Mouse (Mus musculus): ENCODE data around the gene Pfkm. TPM values are rescaled to one million over a fixed set of nuclear protein-coding genes. Genes with fewer than 3 reads are reported as not detected.

Gene Pfkm
- polyA plus RNA-seq, 1 experiment from 2014 or later: 66.5 TPM

DNA sequence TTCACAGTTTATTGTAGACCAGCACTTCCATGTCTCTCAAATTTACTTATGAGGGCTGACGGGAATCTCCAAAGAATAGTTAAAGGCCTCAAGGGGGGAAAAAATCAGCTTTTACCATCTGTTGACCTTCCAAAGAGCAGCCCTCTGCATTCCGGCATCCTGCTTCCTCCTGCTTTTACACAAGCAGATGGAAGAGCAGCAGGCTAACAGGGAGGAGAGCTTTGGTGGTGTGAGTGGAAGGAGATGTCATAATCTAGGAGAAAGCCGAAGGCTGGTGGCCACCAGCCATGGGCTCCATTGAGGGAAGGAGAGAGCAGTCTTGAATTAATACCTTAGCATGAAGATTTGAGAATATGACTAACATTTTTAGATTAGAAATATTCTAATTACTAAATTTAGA, 56.0 kb downstream of the Pfkm start:
- no peak overlapping the region for H3K9ac ChIP-seq
- peaks cover 10% of the 10 kb centered on the region for H3K4me1 ChIP-seq (replicated peaks)
- H3K27me3 ChIP-seq: no peaks in the 10 kb centered on the region
- WGBS: 79% methylated on average over 3 of the region's 3 CpGs
- no peaks in the 10 kb centered on the region for H3K9me3 ChIP-seq
- H3K4me3 ChIP-seq: no peak overlapping the region
- ATAC-seq (ENCODE audit: low read depth): no peak
- H3K4me2 ChIP-seq: no peak overlapping the region
- no peaks in the 10 kb centered on the region for H3K36me3 ChIP-seq
- H3K27ac ChIP-seq (replicated peaks): no peak overlapping the region

DNA sequence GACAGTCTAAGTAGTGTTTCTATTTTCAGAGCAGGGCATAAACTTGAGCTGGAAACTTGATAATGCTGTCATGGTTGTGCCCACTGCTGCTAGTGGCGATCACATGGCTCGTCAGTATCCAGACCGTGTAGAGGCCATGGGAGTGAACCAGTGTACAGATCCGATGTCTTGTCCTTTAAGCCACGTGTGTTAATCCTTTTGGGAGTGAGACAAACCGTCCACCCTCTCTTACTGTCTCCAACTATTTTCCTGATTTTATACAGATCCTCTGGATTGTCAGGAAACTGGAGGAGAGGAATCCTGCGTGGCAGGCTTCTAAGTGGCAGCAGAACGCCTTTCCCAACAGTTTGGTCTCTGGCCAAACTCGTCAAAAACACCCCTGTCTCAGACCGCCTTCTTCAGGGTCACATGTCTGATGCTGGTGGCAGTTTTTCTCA, 56.8 kb downstream of the Pfkm start:
- H3K9me3 ChIP-seq: no peaks in the 10 kb centered on the region

DNA sequence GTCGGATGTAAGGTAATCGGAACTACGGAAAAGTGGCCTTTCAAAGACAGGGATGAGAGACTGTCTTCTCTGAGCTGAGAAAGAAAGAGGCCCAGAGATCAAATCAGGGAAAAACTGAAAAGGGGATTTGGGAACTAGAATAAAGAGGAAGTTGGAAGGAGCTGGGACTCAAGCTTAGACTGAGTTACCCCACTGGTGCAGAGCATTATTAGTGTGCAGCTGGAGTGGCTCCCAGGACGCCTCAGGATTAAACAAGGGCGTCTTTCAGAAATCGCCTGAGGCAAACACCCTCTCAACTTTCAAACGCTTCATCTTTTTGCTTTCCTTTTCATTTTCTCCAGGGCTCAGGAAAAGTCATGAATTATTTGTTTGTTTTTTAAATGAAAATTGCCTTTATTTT, 60.5 kb downstream of the Pfkm start:
- Histone ChIP-seq H3K4me1 (replicated peaks) (no peaks in the 10 kb centered on the region), H3K27ac (replicated peaks) (no peak overlapping the region), H3K4me3 (no peak overlapping the region), H3K9me3 (no peaks in the 10 kb centered on the region), H3K27me3 (no peaks in the 10 kb centered on the region), H3K9ac (0 out of 2 replicates have a peak overlapping the region, but pooled peaks have one; percentile 17), H3K4me2 (no peak overlapping the region), H3K36me3 (no peaks in the 10 kb centered on the region)
- WGBS: 77% methylated on average over 7 of the region's 7 CpGs
- no peak for ATAC-seq (ENCODE audit: low read depth)

More for the DNA sequence above, 56.8 kb downstream of the Pfkm start:
- Histone ChIP-seq H3K4me2 (no peak overlapping the region), H3K27me3 (no peaks in the 10 kb centered on the region), H3K9ac (no peak overlapping the region), H3K27ac (replicated peaks) (no peak overlapping the region), H3K4me3 (no peak overlapping the region), H3K4me1 (replicated peaks) (peaks cover 8% of the 10 kb centered on the region), H3K36me3 (no peaks in the 10 kb centered on the region)
- 83% methylated on average over 10 of the region's 10 CpGs for WGBS
- ATAC-seq (ENCODE audit: low read depth): no peak

DNA sequence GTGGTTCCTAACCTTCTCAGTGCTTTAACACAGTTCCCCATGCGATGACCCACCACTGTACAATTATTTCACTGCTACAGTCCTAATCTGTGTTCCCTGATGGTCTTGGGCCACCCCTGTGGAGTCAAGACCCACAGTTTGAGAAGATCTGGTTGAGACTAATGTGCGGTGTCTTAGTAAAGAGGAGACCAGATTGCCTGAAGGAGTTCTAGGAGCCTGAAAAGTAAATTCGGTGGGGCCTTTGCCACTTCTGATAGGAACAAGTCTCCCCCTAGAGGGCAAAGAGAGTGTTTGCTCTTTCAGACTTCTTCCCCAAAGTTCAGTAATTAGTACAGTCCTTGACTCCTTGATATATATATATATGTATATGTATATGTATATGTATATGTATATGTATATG, 61.2 kb downstream of the Pfkm start:
- Histone ChIP-seq H3K4me1 (replicated peaks) (no peaks in the 10 kb centered on the region), H3K27me3 (no peaks in the 10 kb centered on the region)
- WGBS: 38% methylated on average over 3 of the region's 3 CpGs

DNA sequence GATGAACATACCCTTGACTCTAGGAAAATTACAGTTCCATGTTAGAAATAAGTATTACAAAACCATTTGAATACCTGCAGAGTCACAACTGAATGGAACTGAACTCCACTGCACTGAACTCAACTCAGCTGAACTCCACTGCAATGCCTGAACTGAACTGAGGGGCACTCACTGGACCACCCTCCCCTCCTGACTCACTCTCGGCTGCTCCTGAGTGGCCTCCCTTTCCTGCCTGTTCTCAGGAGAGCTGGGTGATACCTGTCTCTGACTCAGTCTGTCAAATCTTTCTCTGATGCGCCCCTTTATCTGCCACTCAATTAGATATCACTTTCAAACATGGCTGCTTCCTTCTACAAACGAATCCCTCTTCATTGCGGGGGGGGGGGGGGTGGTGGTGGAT, 61.8 kb downstream of the Pfkm start:
- H3K9ac ChIP-seq: no peak overlapping the region
- H3K36me3 ChIP-seq: no peaks in the 10 kb centered on the region
- H3K4me3 ChIP-seq: no peak overlapping the region
- no peaks in the 10 kb centered on the region for H3K27me3 ChIP-seq
- H3K27ac ChIP-seq (replicated peaks): no peak overlapping the region
- H3K4me2 ChIP-seq: no peak overlapping the region
- H3K9me3 ChIP-seq: no peaks in the 10 kb centered on the region
- no peak for ATAC-seq (ENCODE audit: low read depth)
- H3K4me1 ChIP-seq (replicated peaks): no peaks in the 10 kb centered on the region
- WGBS: 74% methylated on average over 4 of the region's 4 CpGs

More for the DNA sequence above, 61.2 kb downstream of the Pfkm start:
- Histone ChIP-seq H3K9me3 (no peaks in the 10 kb centered on the region), H3K36me3 (no peaks in the 10 kb centered on the region), H3K9ac (no peak overlapping the region), H3K27ac (replicated peaks) (no peak overlapping the region), H3K4me3 (no peak overlapping the region), H3K4me2 (no peak overlapping the region)
- ATAC-seq (ENCODE audit: low read depth): no peak

- 74% methylated on average over 3 of the region's 3 CpGs for WGBS
- ATAC-seq (ENCODE audit: low read depth): no peak
- H3K36me3 ChIP-seq: no peaks in the 10 kb centered on the region
Observed at GRCm38 (mm10) chr15:98154631-98155030, 62.2 kb downstream of the Pfkm start.

DNA sequence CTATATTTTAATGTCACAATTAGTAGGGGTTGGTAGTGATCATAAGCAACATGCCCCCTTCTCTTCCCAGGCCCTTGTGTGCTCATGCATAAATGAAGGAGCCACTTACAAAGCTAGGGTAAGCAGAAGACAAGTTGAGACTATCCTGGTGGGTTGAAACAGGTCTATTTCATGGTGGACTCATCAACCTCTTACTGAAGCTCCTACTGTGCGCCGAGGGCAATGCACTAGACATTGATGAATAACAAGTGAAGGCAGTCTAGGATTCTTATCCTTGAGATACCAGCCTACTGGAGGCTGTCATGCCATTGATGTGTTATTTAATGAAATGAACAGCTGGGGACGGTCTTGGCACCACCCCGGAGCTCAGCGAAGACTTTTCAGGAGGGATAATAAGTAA, 62.9 kb downstream of the Pfkm start:
- H3K4me1 ChIP-seq (replicated peaks): no peaks in the 10 kb centered on the region
- no peak overlapping the region for H3K27ac ChIP-seq (replicated peaks)
- H3K27me3 ChIP-seq: no peaks in the 10 kb centered on the region
- ATAC-seq (ENCODE audit: low read depth): no peak
- H3K9me3 ChIP-seq: no peaks in the 10 kb centered on the region
- WGBS: 90% methylated on average over 5 of the region's 5 CpGs
- H3K4me3 ChIP-seq: no peak overlapping the region
- no peak overlapping the region for H3K4me2 ChIP-seq
- no peak overlapping the region for H3K9ac ChIP-seq
- H3K36me3 ChIP-seq: no peaks in the 10 kb centered on the region

More at GRCm38 (mm10) chr15:98154631-98155030, 62.2 kb downstream of the Pfkm start:
- no peak overlapping the region for H3K27ac ChIP-seq (replicated peaks)
- H3K4me2 ChIP-seq: no peak overlapping the region
- no peaks in the 10 kb centered on the region for H3K9me3 ChIP-seq
- H3K4me1 ChIP-seq (replicated peaks): no peaks in the 10 kb centered on the region
- H3K4me3 ChIP-seq: no peak overlapping the region
- H3K9ac ChIP-seq: no peak overlapping the region
- H3K27me3 ChIP-seq: no peaks in the 10 kb centered on the region

DNA sequence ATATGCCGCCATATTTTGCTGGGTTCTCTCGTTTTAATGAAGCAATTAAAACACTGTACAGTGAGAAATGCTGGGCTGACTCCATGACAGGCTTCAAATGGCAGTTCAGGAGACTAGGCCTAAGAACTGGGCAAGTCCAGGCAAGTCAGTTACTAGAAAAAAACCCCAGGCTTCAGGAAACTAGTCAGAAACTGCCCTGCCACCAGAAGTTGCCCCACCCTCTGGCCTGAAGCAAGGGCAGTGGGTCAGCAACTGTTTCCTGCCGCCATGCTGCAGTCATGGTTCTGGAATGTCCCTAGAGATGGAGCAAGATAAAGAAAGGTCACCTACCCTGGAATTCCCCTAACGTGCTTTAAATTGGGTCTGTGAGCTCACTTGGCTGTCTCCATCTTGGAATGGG, 63.6 kb downstream of the Pfkm start:
- H3K27ac ChIP-seq (replicated peaks): no peak overlapping the region
- no peaks in the 10 kb centered on the region for H3K27me3 ChIP-seq
- no peaks in the 10 kb centered on the region for H3K36me3 ChIP-seq
- no peak overlapping the region for H3K9ac ChIP-seq
- H3K9me3 ChIP-seq: no peaks in the 10 kb centered on the region
- H3K4me2 ChIP-seq: no peak overlapping the region
- no peak overlapping the region for H3K4me3 ChIP-seq
- H3K4me1 ChIP-seq (replicated peaks): no peaks in the 10 kb centered on the region
- WGBS: 79% methylated on average over 4 of the region's 4 CpGs
- no peak for ATAC-seq (ENCODE audit: low read depth)

- no peaks in the 10 kb centered on the region for H3K36me3 ChIP-seq
- WGBS: 66% methylated on average over 1 of the region's 1 CpGs
- no peaks in the 10 kb centered on the region for H3K4me1 ChIP-seq (replicated peaks)
- no peaks in the 10 kb centered on the region for H3K27me3 ChIP-seq
- no peak overlapping the region for H3K9ac ChIP-seq
- no peak for ATAC-seq (ENCODE audit: low read depth)
- H3K27ac ChIP-seq (replicated peaks): no peak overlapping the region
- no peak overlapping the region for H3K4me2 ChIP-seq
- H3K9me3 ChIP-seq: no peaks in the 10 kb centered on the region
- no peak overlapping the region for H3K4me3 ChIP-seq
Observed at GRCm38 (mm10) chr15:98157253-98157652, 64.9 kb downstream of the Pfkm start.

DNA sequence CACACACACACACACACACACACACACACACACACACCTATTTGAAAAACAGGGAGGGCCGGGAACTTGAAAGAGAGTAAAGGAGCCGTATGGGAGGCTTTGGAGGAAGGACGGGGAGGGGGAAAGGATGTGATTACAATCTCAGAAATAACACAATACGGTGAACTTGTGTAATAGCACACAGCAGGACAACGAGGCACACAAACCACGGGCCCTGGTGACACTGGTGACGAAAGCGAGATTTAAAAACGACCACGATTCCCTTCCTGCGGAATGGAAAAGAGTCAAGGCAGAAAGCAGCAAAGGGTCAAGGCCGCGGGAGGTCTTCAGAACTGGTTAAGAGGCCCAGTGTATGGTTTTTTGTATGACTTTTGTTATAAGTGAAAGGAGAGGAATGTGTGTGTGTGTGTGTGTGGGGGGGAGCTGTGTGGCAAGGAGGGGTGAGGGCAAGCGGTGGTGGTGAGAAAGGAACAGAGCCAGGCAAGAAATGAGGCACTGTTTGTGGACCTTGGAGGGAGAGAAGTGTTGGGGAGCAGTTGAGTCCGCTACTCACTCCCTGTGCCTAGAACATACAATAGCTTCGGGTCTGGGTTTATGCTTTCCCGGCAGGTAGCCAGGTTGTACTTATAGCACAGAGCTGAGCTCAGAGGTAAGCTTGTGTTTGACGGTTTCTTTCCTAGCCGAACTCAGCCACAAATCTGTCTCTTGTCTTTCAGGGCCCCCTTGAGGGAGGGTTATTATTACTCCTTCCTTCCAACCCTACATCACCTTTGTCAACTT, 68.8 kb downstream of the Pfkm start:
- 60% methylated on average over 19 of the region's 19 CpGs for WGBS
- Histone ChIP-seq H3K4me2 (no peak overlapping the region), H3K27me3 (peaks cover 13% of the 10 kb centered on the region), H3K27ac (replicated peaks) (no peak overlapping the region), H3K4me1 (replicated peaks) (no peaks in the 10 kb centered on the region), H3K4me3 (no peak overlapping the region), H3K36me3 (no peaks in the 10 kb centered on the region), H3K9ac (no peak overlapping the region), H3K9me3 (no peaks in the 10 kb centered on the region)
- no peak for ATAC-seq (ENCODE audit: low read depth)

DNA sequence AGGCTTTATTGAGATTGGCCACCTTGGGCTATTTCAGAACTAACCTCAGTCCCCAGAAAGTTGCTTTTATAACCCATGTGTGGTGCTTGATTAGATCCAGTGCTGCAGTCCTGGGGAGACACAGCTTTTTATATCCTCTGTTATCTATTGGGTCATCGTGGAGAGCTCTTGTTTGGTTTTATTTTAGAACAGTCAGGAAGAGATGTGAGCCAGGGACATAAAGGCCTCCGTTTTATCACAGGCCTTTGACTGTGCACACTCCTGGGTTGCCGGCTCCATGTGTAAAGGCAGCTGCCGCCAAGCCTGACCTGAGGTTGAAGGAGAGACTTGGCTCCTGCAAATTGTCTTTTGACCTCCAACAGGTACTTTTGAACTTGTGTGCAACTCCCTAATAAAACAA, 70.2 kb downstream of the Pfkm start:
- Histone ChIP-seq H3K36me3 (no peaks in the 10 kb centered on the region), H3K9me3 (no peaks in the 10 kb centered on the region), H3K4me1 (replicated peaks) (peaks cover 7% of the 10 kb centered on the region), H3K27me3 (peaks cover 13% of the 10 kb centered on the region), H3K4me3 (no peak overlapping the region), H3K4me2 (no peak overlapping the region), H3K9ac (no peak overlapping the region), H3K27ac (replicated peaks) (no peak overlapping the region)
- no peak for ATAC-seq (ENCODE audit: low read depth)
- 61% methylated on average over 4 of the region's 4 CpGs for WGBS

- H3K27ac ChIP-seq (replicated peaks): no peak within 1 kb of the TSS
- peak within 1 kb of the TSS; percentile 76 for H3K4me2 ChIP-seq
- H3K36me3 ChIP-seq: no peaks in the 10 kb centered on the region
- no peak for ATAC-seq (ENCODE audit: low read depth)
- no peak within 1 kb of the TSS for H3K4me3 ChIP-seq
- peak within 1 kb of the TSS; percentile 73 for H3K9ac ChIP-seq
- peaks cover 33% of the 10 kb centered on the region for H3K4me1 ChIP-seq (replicated peaks)
- H3K9me3 ChIP-seq: no peaks in the 10 kb centered on the region
- H3K27me3 ChIP-seq: peaks cover 38% of the 10 kb centered on the region
- WGBS: 88% methylated on average over 5 of the region's 5 CpGs
Observed at GRCm38 (mm10) chr15:98165525-98165924, 73.1 kb downstream of the Pfkm start, which contains the start of gene Asb8. Gene Asb8, minus strand, starts transcription at chr15:98165625.
